Mouse (Mus musculus): ENCODE results near the gene Dapk3.

GRCm38 (mm10) chr10:81234206-81234605 lies 51.4 kb downstream of the Dapk3 start:
- TF ChIP-seq GATA1 (IDR thresholded peaks at IDR 0.05; ENCODE audit: borderline replicate concordance, low read length) (no peak), CTCF (IDR thresholded peaks at IDR 0.05; ENCODE audit: low read depth, low read length) (no peak), TAL1 (conservative IDR thresholded peaks at IDR 0.05; ENCODE audit: low read depth, low read length) (no peak), POLR2AphosphoS5 (IDR thresholded peaks at IDR 0.05; ENCODE audit: insufficient replicate concordance, low read depth, low read length) (no peak)

Data from G1E (cell line).